Mouse (Mus musculus) granulocyte monocyte progenitor cell, adult 5-6 weeks (primary cell): ENCODE data around the gene Gpld1. TPM values are rescaled to one million over a fixed set of nuclear protein-coding genes. Genes with fewer than 3 reads are reported as not detected.

Experiments used
- ATAC-seq: replicated peaks from 2 replicates; pipeline ENCODE4 v1.8.0; 2016; ENCODE audit warnings: mild to moderate bottlenecking, moderate TSS enrichment, inconsistent platforms; ENCODE audit not compliant: poor library complexity, severe bottlenecking
- total RNA-seq, 2 experiments: library from RNA; stranded (forward) in 1 of 2; stranded (reverse) in 1 of 2; fragments of 200-712, 200-1000 nt in 1 of 2; fragments of >200 nt in 1 of 2; fragmentation: Nextera tagmentation in 1 of 2; gene quantifications; 2 replicates each; pipeline ENCODE4 v1.2.3; 2014 to 2017

Gene Gpld1
- total RNA-seq, 2 experiments from 2014 or later: 0.43 to 0.52 TPM

GRCm38 (mm10) chr13:25018316-25018715, 75.4 kb downstream of the Gpld1 start:
- no peak for ATAC-seq

GRCm38 (mm10) chr13:25019793-25020539, 77.0 kb downstream of the Gpld1 start, which contains the start of gene Mrs2:
TSS of gene Mrs2 (minus strand) at chr13:25020379.
- ATAC-seq: peak; percentile 84

GRCm38 (mm10) chr13:25020540-25020892, 77.6 kb downstream of the Gpld1 start:
- no peak for ATAC-seq

GRCm38 (mm10) chr13:25022386-25022785, 79.4 kb downstream of the Gpld1 start:
- no peak for ATAC-seq

- no peak for ATAC-seq
Observed at GRCm38 (mm10) chr13:25023129-25023528, 80.2 kb downstream of the Gpld1 start.

GRCm38 (mm10) chr13:25024655-25025054, 81.7 kb downstream of the Gpld1 start:
- no peak for ATAC-seq

- ATAC-seq: no peak
Observed at GRCm38 (mm10) chr13:25026409-25027113, 83.6 kb downstream of the Gpld1 start.

- no peak for ATAC-seq
Observed at GRCm38 (mm10) chr13:25027114-25027425, 84.1 kb downstream of the Gpld1 start.

GRCm38 (mm10) chr13:25039488-25039887, 96.5 kb downstream of the Gpld1 start:
- ATAC-seq: no peak

Other genes starting within 250 kb of the Gpld1 start
- not detected in 2 replicates for gene Armh2, start 201.9 kb upstream of the Gpld1 start, total RNA-seq (2014; fragmentation: Nextera tagmentation)
- not detected in 2 replicates for gene Armh2, start 201.9 kb upstream of the Gpld1 start, total RNA-seq (2017)
- gene Gmnn, start 181.2 kb upstream of the Gpld1 start, total RNA-seq (2014; fragmentation: Nextera tagmentation): 148 and 183 TPM in 2 replicates
- gene Gmnn, start 181.2 kb upstream of the Gpld1 start, total RNA-seq (2017): 214 and 286 TPM in 2 replicates
- 166 and 184 TPM in 2 replicates for gene BC005537, start 141.5 kb upstream of the Gpld1 start, total RNA-seq (2014; fragmentation: Nextera tagmentation)
- gene BC005537, start 141.5 kb upstream of the Gpld1 start, total RNA-seq (2017): 57.0 and 63.6 TPM in 2 replicates
- 37.7 and 40.4 TPM in 2 replicates for gene Acot13, start 111.6 kb upstream of the Gpld1 start, total RNA-seq (2014; fragmentation: Nextera tagmentation)
- 41.8 and 46.1 TPM in 2 replicates for gene Acot13, start 111.6 kb upstream of the Gpld1 start, total RNA-seq (2017)
- 48.4 and 84.7 TPM in 2 replicates for gene Tdp2, start 111.5 kb upstream of the Gpld1 start, total RNA-seq (2014; fragmentation: Nextera tagmentation)
- 51.8 and 57.7 TPM in 2 replicates for gene Tdp2, start 111.5 kb upstream of the Gpld1 start, total RNA-seq (2017)
- gene D130043K22Rik, start 98.0 kb upstream of the Gpld1 start, total RNA-seq (2014; fragmentation: Nextera tagmentation): not detected in 2 replicates
- not detected in 2 replicates for gene D130043K22Rik, start 98.0 kb upstream of the Gpld1 start, total RNA-seq (2017)
- 1.5 TPM in 2 replicates for gene Aldh5a1, start 5.5 kb upstream of the Gpld1 start, total RNA-seq (2014; fragmentation: Nextera tagmentation)
- 2.6 and 3.1 TPM in 2 replicates for gene Aldh5a1, start 5.5 kb upstream of the Gpld1 start, total RNA-seq (2017)
- gene Mrs2, start 77.2 kb downstream of the Gpld1 start, total RNA-seq (2014; fragmentation: Nextera tagmentation): 28.2 and 36.5 TPM in 2 replicates
- 11.7 and 12.8 TPM in 2 replicates for gene Mrs2, start 77.2 kb downstream of the Gpld1 start, total RNA-seq (2017)
- not detected in 2 replicates for gene Dcdc2a, start 112.9 kb downstream of the Gpld1 start, total RNA-seq (2014; fragmentation: Nextera tagmentation)
- not detected in 2 replicates for gene Dcdc2a, start 112.9 kb downstream of the Gpld1 start, total RNA-seq (2017)